Mouse (Mus musculus) intestine, embryonic 15.5 days (tissue): ENCODE measurements around the gene Gm37240. TPM values are rescaled to one million over a fixed set of nuclear protein-coding genes. Genes with fewer than 3 reads are reported as not detected.

Experiments used
- ATAC-seq: fragments of 200-750 bp; cut with Nextera tagmentation; 2 replicates; pipeline ENCODE4 v1.8.0; 2017; ENCODE audit warnings: moderate TSS enrichment, moderate library complexity
- H3K27ac ChIP-seq: fragments of 300-500 bp; sonication (generic); 2 replicates; pipeline ENCODE4 v1.5.1; 2015; ENCODE audit warnings: mild to moderate bottlenecking, inconsistent platforms
- H3K27me3 ChIP-seq: fragments of 300-500 bp; sonication (generic); replicated peaks from 2 replicates; pipeline ENCODE4 v1.6.1; 2015; ENCODE audit warnings: inconsistent platforms
- H3K36me3 ChIP-seq: fragments of 300-500 bp; sonication (generic); 2 replicates; pipeline ENCODE4 v1.6.1; 2015; ENCODE audit warnings: inconsistent platforms
- H3K4me1 ChIP-seq: fragments of 300-500 bp; sonication (generic); replicated peaks from 2 replicates; pipeline ENCODE4 v1.6.1; 2015; ENCODE audit warnings: inconsistent platforms
- H3K4me2 ChIP-seq: fragments of 300-500 bp; sonication (generic); replicated peaks from 2 replicates; pipeline ENCODE4 v1.6.1; 2015; ENCODE audit warnings: mild to moderate bottlenecking, inconsistent platforms
- H3K4me3 ChIP-seq: fragments of 300-500 bp; sonication (generic); replicated peaks from 2 replicates; pipeline ENCODE4 v1.5.1; 2015; ENCODE audit warnings: inconsistent platforms
- H3K9ac ChIP-seq: fragments of 300-500 bp; sonication (generic); 2 replicates; pipeline ENCODE4 v1.6.1; 2015; ENCODE audit warnings: inconsistent platforms
- H3K9me3 ChIP-seq: fragments of 300-500 bp; sonication (generic); 2 replicates; pipeline ENCODE4 v1.6.1; 2016; ENCODE audit warnings: inconsistent platforms
- WGBS: fragments of 180-500 bp; shearing (Covaris S2); methylation state at CpG from one replicate; pipeline ENCODE4 v1.1.7; 2015; 5-methylcytosine and 5-hydroxymethylcytosine counted together
- polyA plus RNA-seq: library from polyadenylated mRNA; unstranded; fragments of >200 nt; fragmentation: Nextera tagmentation; extraction: Ambion mirVana; gene quantifications from 2 replicates; pipeline ENCODE4 v1.2.1, GENCODE M21; 2015

The Gm37240 gene
- polyA plus RNA-seq, 1 experiment from 2014 or later = 6.5 TPM

DNA sequence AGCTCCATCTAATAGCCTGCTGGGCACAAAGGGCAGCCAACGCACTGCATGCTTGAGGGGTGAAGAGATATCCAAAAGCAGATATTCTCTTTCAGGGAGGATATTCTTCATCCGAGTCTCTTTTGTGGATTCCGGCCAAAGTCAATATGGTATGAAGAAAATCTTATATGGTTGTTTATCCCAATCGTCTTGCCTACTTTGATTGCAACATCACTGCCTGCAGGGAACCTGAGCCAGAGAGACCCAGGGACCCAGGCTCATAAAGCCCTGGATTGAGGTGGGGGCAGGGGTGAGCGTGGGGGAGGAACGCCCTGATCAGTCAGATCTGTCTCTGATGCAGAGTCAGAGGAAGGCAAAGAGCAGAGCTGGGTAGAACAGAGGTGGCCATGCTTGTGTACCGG is 122.4 kb downstream of the Gm37240 start:
- H3K36me3 ChIP-seq = no peaks in the 10 kb centered on the region
- H3K4me3 ChIP-seq = no peak overlapping the region
- 49% methylated on average over 7 of the region's 7 CpGs for WGBS
- no peak overlapping the region for H3K9ac ChIP-seq
- no peaks in the 10 kb centered on the region for H3K27me3 ChIP-seq
- H3K4me2 ChIP-seq = peak overlapping the region; percentile 8
- no peaks in the 10 kb centered on the region for H3K9me3 ChIP-seq
- no peak overlapping the region for H3K27ac ChIP-seq
- no peaks in the 10 kb centered on the region for H3K4me1 ChIP-seq
- peak; percentile 86 for ATAC-seq

DNA sequence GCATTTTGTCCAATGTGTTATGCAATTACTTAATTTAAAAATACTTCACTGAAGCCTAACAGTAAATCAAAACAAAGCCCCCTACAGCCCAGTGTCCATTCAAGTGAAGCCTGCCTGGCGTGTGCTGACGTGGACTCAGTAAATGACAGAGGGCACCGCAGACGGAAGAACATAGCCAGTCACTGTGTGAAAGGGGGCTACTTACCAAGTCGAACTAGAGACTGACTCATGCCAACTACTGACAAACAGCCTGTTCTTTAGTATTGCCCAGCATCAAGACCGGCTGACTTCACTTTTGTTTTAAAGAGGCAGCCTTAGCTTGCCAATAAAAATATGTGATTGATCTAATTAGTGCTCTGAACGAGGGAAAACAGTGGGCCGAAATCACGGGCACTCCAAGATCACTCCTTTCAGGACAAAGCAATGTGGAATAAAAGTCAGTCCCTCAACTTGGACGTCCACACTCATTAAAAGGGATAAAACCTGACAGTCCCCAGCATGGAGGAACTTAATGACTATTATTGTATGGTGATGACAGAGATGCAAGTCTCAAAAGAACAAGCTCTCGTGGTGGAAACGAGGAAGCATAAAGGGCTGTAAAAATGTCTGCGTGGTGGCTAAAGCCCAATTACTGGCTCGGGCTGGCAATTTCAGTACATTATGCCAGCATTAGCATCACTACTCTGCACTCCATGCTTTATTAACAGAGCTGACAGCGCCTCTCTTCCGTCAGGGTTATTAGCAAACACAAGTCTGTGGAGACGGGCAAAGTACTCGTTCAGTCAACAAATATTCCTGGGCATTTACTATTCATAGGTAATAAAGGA is 123.1 kb downstream of the Gm37240 start:
- Histone ChIP-seq H3K4me3 (no peak overlapping the region), H3K9ac (no peak overlapping the region), H3K36me3 (no peaks in the 10 kb centered on the region), H3K4me2 (0 out of 2 replicates have a peak overlapping the region, but pooled peaks have one; percentile 25), H3K27me3 (no peaks in the 10 kb centered on the region), H3K9me3 (no peaks in the 10 kb centered on the region), H3K4me1 (no peaks in the 10 kb centered on the region), H3K27ac (no peak overlapping the region)
- peak; percentile 88 for ATAC-seq
- 57% methylated on average over 18 of the region's 18 CpGs for WGBS

DNA sequence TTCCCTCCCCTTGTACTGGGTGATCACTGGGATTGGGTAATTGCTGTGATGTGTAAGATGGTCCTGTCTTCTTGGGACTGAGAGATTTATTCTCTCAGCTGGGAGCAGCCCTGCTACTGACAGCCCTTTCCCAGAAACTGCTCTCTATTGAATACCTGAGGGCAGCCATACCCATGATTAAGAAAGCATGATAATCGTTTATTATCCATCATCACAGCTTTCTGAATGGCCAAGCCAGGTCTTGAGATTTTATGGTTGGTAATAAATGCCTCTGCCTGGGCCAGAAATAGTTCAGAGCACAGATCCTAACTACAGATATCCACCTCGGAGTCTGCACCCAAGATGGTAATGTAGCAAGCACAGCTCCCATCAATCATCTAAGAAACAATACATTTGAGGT is 129.4 kb downstream of the Gm37240 start:
- peak overlapping the region; percentile 11; the same call in 1 of the 2 replicates for H3K4me2 ChIP-seq
- ATAC-seq = peak; percentile 92
- WGBS = 27% methylated on average over 2 of the region's 2 CpGs

DNA sequence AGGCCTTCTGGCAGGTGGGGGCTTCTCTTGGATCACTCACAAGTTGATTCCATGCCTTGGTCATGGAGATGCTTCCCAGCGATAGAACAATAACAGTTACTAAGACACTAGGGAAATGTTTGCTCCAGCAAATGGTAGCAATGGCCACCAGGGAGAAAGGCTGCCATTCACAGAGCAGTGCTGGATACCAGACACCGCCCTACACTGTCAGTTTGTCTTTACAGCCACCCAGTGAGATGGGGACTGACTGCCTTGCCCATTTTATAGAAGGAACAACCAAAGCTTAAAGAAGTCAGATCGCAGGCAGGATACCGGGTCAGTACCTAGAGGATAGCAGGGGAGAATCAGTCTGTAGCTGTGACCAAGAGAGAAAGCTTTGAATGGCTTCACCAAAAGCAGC is 129.9 kb downstream of the Gm37240 start:
- no peaks in the 10 kb centered on the region for H3K36me3 ChIP-seq
- no peak overlapping the region for H3K9ac ChIP-seq
- H3K9me3 ChIP-seq = no peaks in the 10 kb centered on the region
- 69% methylated on average over 4 of the region's 4 CpGs for WGBS
- H3K4me1 ChIP-seq = 0 out of 2 replicates have a peak, but pooled peaks cover 2% of the 10 kb centered on the region
- peak; percentile 52 for ATAC-seq
- no peak overlapping the region for H3K4me3 ChIP-seq
- H3K27me3 ChIP-seq = no peaks in the 10 kb centered on the region
- H3K4me2 ChIP-seq = peak overlapping the region; percentile 11; the same call in 1 of the 2 replicates
- H3K27ac ChIP-seq = peak overlapping the region; percentile 73

More for the DNA sequence above, 129.4 kb downstream of the Gm37240 start:
- Histone ChIP-seq H3K27ac (peak overlapping the region; percentile 73), H3K36me3 (no peaks in the 10 kb centered on the region), H3K4me3 (no peak overlapping the region), H3K9me3 (no peaks in the 10 kb centered on the region), H3K9ac (no peak overlapping the region), H3K4me1 (0 out of 2 replicates have a peak, but pooled peaks cover 2% of the 10 kb centered on the region), H3K27me3 (no peaks in the 10 kb centered on the region)

DNA sequence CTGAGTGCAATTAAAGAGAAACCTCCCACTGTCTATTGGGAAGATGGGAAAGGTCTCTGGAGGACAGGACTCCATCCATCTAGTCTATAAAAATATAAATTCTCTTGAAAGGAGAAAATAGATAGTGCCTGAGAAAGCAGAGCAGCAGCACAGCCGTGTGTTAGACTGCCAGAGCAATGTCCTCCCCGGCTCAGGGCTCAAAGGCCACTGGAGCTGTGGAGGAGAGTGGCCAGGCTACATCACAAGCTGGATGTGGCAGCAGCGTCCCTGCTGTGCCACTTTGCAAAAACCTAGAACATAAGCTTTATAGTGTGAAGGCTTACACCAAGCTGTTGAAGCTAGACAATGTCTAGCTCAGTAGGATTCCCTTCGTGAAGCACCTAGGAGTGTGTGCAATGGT is 138.0 kb downstream of the Gm37240 start:
- 0 out of 2 replicates have a peak overlapping the region, but pooled peaks have one; percentile 44 for H3K27ac ChIP-seq

DNA sequence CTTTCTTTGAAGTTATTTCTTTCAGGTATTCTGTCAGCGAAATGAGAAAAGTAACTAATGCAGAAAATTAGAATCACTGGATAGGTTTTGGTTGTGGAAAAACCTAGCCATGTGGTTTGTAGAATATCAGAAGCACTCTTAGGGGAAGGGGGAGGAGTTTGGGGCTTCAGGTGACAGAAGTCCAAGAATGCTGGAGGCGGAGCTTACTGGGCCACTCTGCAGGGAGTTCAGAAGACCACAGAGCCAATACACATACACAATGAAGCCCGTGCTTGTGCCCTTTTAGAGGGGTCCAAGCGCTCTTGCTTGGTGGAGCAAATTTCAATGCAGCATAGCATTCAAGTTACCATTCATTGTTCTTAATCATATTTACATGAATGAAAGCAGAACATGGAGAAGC is 138.5 kb downstream of the Gm37240 start:
- Histone ChIP-seq H3K36me3 (no peaks in the 10 kb centered on the region), H3K4me2 (no peak overlapping the region), H3K4me1 (0 out of 2 replicates have a peak, but pooled peaks cover 5% of the 10 kb centered on the region), H3K9ac (no peak overlapping the region), H3K4me3 (no peak overlapping the region), H3K27me3 (no peaks in the 10 kb centered on the region), H3K27ac (0 out of 2 replicates have a peak overlapping the region, but pooled peaks have one; percentile 44), H3K9me3 (no peaks in the 10 kb centered on the region)
- WGBS = 37% methylated on average over 4 of the region's 4 CpGs
- ATAC-seq = peak; percentile 82

More for the DNA sequence above, 138.0 kb downstream of the Gm37240 start:
- peak; percentile 73; the same call in 1 of the 2 replicates for ATAC-seq
- Histone ChIP-seq H3K9me3 (no peaks in the 10 kb centered on the region), H3K4me1 (0 out of 2 replicates have a peak, but pooled peaks cover 5% of the 10 kb centered on the region), H3K36me3 (no peaks in the 10 kb centered on the region), H3K27me3 (no peaks in the 10 kb centered on the region), H3K4me2 (no peak overlapping the region), H3K9ac (no peak overlapping the region), H3K4me3 (no peak overlapping the region)
- WGBS = 52% methylated on average over 4 of the region's 4 CpGs

DNA sequence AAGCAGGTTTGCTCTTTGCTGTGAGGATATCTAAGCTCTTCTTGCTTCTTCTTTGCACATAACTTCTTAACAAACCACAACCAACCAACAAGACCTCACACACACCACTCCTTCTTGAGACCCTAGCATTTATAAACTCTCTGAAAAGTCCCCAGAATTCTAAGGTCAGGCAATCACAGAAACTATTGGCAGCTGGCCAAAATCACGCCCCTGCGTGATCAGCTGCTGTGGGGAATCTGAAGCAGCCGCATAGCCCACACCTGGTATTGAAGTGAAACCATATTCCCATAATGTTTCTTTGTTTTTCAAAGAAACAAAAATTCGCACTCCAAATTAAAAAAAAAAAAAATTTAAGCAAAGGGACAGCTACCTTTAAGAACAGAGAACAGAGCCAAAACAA is 141.2 kb downstream of the Gm37240 start:
- H3K27me3 ChIP-seq = no peaks in the 10 kb centered on the region
- no peaks in the 10 kb centered on the region for H3K36me3 ChIP-seq
- 35% methylated on average over 4 of the region's 4 CpGs for WGBS
- no peak overlapping the region for H3K9ac ChIP-seq
- no peaks in the 10 kb centered on the region for H3K9me3 ChIP-seq
- H3K4me1 ChIP-seq = 0 out of 2 replicates have a peak, but pooled peaks cover 5% of the 10 kb centered on the region
- H3K4me2 ChIP-seq = no peak overlapping the region
- ATAC-seq = peak; percentile 50
- no peak overlapping the region for H3K4me3 ChIP-seq
- no peak overlapping the region for H3K27ac ChIP-seq

DNA sequence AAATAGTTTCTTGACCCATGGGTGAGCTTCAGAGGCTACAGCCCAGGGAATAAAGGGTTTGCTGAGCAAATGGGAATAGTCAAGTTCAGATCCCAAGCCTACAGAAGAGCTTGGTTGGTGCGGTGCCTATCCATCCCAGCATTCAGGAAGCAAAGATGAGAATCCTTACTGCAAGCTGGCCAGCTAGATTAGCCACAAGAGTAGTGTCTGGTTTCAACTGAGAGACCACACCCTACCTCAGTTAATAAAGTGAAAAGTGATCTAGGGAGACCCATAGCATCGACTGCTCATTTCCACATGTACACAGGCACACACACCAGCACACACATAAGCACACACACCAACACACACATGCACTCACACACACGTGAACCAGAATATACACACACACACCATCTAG is 145.6 kb downstream of the Gm37240 start:
- H3K27ac ChIP-seq = no peak overlapping the region
- H3K4me1 ChIP-seq = no peaks in the 10 kb centered on the region
- ATAC-seq = no peak
- no peak overlapping the region for H3K9ac ChIP-seq
- WGBS = 83% methylated on average over 3 of the region's 3 CpGs
- H3K27me3 ChIP-seq = no peaks in the 10 kb centered on the region
- no peak overlapping the region for H3K4me3 ChIP-seq
- H3K4me2 ChIP-seq = no peak overlapping the region
- H3K36me3 ChIP-seq = no peaks in the 10 kb centered on the region
- no peaks in the 10 kb centered on the region for H3K9me3 ChIP-seq

DNA sequence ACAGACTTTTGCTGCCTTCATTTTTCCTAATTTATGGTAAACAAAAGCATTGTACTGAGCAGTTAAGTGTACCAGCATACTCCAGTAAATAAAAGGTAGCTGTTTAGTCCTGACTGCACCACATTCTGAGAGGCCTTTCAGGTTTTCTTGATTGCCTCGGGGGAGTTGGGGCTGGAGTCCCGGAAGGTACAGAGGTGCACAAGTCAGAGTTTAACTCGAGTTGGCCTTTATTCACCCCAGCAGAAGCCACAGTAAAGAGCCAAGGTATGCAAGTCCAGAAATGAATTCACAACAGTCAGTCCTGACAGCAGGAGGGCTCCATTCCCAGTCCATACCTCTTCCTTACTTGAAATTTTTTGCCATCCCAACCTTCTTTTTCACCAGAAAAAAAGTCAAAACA is 148.7 kb downstream of the Gm37240 start:
- no peak overlapping the region for H3K4me3 ChIP-seq
- no peaks in the 10 kb centered on the region for H3K27me3 ChIP-seq
- no peaks in the 10 kb centered on the region for H3K9me3 ChIP-seq
- no peak overlapping the region for H3K27ac ChIP-seq
- no peak overlapping the region for H3K4me2 ChIP-seq
- ATAC-seq = no peak
- no peaks in the 10 kb centered on the region for H3K36me3 ChIP-seq
- H3K4me1 ChIP-seq = no peaks in the 10 kb centered on the region
- WGBS = 58% methylated on average over 3 of the region's 3 CpGs
- H3K9ac ChIP-seq = no peak overlapping the region

DNA sequence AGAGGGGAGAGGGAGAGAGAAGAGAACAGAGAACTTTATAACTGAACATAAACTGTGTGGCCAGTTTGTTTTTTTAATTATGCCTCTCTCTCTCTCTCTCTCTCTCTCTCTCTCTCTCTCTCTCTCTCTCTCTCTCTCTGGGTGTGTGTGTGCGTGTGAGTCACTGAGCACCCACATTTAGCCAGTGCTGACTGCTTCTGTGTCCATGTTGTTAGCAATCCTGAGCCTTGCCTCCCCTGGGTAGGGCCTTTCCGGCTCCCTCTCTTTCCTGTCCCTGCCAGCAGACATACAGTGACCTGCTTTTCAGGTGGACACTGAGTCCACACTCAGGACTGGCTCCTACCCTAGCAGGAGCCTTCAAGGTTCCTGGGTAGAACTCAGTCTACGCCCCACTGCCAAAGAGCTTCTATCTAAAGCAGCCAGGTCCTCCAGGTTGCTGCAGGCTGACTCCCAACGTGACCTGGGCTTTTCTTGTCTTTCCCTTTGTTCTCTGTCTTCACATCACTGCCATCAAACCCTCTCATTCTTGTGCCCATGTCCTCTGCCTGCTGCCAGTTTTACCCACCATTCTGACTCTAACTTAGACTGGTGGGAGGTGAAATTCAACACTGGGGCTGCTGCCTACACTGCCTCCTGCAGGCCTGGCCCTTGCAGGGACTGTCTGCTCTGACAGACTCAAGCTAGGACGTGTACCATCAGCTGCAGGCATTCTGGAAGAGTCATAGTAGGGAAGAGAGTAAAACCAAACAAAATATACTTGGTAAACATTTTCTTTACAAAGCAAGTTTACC is 153.2 kb downstream of the Gm37240 start:
- Histone ChIP-seq H3K36me3 (no peaks in the 10 kb centered on the region), H3K4me3 (no peak overlapping the region), H3K4me1 (no peaks in the 10 kb centered on the region), H3K27me3 (no peaks in the 10 kb centered on the region), H3K9ac (no peak overlapping the region), H3K27ac (no peak overlapping the region), H3K9me3 (no peaks in the 10 kb centered on the region), H3K4me2 (no peak overlapping the region)
- no peak for ATAC-seq
- WGBS = 82% methylated on average over 5 of the region's 5 CpGs

DNA sequence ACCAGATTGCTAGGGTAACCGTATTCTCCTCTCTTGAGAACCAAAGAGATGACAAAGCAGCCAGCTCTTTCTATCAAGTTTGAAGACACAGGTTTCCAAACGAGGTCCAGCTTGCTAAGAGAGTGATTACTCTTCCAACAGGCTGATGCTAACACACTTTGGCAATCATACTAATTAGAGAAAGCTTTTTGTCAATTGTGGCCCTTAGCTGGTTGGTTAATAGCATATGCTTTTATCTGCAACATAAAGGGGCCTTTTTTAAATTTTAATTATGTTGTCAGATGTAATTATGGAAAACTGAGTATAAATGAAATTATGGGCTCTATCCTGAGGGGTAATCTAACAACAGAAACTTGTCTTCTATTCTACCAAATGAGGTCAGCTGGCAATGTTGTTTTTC is 160.1 kb downstream of the Gm37240 start:
- WGBS = 61% methylated on average over 2 of the region's 2 CpGs
- Histone ChIP-seq H3K27me3 (no peaks in the 10 kb centered on the region), H3K9ac (no peak overlapping the region), H3K4me2 (no peak overlapping the region), H3K27ac (no peak overlapping the region), H3K9me3 (no peaks in the 10 kb centered on the region), H3K36me3 (no peaks in the 10 kb centered on the region), H3K4me3 (no peak overlapping the region), H3K4me1 (no peaks in the 10 kb centered on the region)
- no peak for ATAC-seq

DNA sequence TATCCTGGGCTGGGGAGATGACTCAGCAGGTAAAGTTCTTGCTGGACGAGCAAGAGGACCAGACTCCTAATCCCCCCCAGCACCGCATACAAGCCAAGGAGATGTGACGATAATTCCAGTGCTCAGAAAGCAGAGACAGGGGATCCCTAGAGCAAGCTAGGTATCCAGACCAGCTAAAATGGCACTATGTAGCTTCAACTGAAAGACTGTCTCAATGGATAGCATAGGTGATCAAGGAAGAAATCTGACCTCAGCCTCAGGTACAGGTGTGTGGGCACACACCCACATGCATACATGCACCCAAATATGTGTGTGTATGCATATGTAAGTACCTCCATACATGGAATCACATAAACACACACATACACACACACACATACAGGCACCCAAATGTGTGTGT is 161.3 kb downstream of the Gm37240 start:
- 75% methylated on average over 3 of the region's 3 CpGs for WGBS

More for the DNA sequence above, 161.3 kb downstream of the Gm37240 start:
- ATAC-seq = no peak
- H3K27me3 ChIP-seq = no peaks in the 10 kb centered on the region
- no peak overlapping the region for H3K4me2 ChIP-seq
- no peaks in the 10 kb centered on the region for H3K9me3 ChIP-seq
- H3K4me3 ChIP-seq = no peak overlapping the region
- H3K4me1 ChIP-seq = no peaks in the 10 kb centered on the region
- no peak overlapping the region for H3K27ac ChIP-seq
- H3K36me3 ChIP-seq = no peaks in the 10 kb centered on the region
- H3K9ac ChIP-seq = no peak overlapping the region
